ENCODE assay signal across 8 mouse cellular contexts in the genomic region with DNA sequence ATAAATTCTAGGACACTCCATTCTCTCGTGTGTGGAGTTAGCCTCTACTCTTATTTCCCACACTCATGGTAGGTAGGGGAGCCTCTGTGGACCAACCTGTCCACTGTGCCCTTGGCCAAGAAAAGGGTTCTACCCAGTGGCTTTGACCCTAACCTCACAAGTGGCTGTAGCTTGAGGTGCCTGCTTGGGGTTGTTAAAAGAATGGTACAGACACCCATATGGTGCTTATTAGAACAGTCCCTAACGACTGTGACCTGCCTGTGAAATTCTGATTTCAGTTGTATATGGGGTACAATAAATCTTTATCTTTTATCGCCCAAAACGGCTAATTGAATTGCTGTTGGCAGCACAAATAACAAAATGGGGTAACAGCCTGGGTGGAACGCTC. TPM values are rescaled to one million over a fixed set of nuclear protein-coding genes. Genes with fewer than 3 reads are reported as not detected.
DNase-seq lines count a peak whose midpoint lies in the region; ATAC-seq and TF ChIP-seq lines count a peak whose summit lies in the region.

No protein-coding gene starts in this region.

- peaks cover 51% of the 10 kb centered on the region for H3K79me2 ChIP-seq in macrophage (ENCODE audit: inconsistent target)

- no peak for ATAC-seq in heart, embryonic 13.5 days (ENCODE audit: extremely low read depth, insufficient number of reproducible peaks, low FRiP score, low TSS enrichment)
- peak; percentile 55; the same call in 1 of the 2 replicates for ATAC-seq in hindbrain, embryonic 11.5 days (ENCODE audit: low FRiP score)

- no peaks in the 10 kb centered on the region for H3K27me3 ChIP-seq in heart, embryonic 13.5 days (replicated peaks)
- no peaks in the 10 kb centered on the region for H3K27me3 ChIP-seq in hindbrain, embryonic 11.5 days (ENCODE audit: control insufficient read depth, insufficient read depth, low read length)

- TF ChIP-seq POLR2A in bone marrow, adult 2 months (IDR thresholded peaks at IDR 0.05; ENCODE audit: borderline replicate concordance, control insufficient read depth, low read depth, low read length), result no peak

- peaks cover 65% of the 10 kb centered on the region for H3K4me1 ChIP-seq in heart, embryonic 13.5 days
- H3K4me1 ChIP-seq in bone marrow, adult 2 months (ENCODE audit: control insufficient read depth, insufficient read depth, low read length), result peaks cover 10% of the 10 kb centered on the region
- peaks cover 3% of the 10 kb centered on the region; the same call in 1 of the 2 replicates for H3K4me1 ChIP-seq in hindbrain, embryonic 11.5 days (replicated peaks; ENCODE audit: control insufficient read depth, insufficient read depth, low read length)

- WGBS in heart, embryonic 13.5 days, result 41% methylated on average over 5 of the region's 5 CpGs
- 20% methylated on average over 5 of the region's 5 CpGs for WGBS in bone marrow, adult 2 months
- WGBS in hindbrain, embryonic 11.5 days, result 32% methylated on average over 5 of the region's 5 CpGs
- 32% methylated on average over 5 of the region's 5 CpGs for WGBS in macrophage (ENCODE audit: missing documents)

- DNase-seq in heart, adult 9 months (ENCODE audit: low spot score in 2 of 2), result no peak
- no peak for DNase-seq in hindbrain, embryonic 11.5 days (ENCODE audit: low spot score)
- no peak for DNase-seq in layer of hippocampus, postnatal 25 days (ENCODE audit: extremely low spot score in 1 of 2, low spot score in 1 of 2)
- no peak for DNase-seq in embryo, embryonic 10 days (ENCODE audit: low spot score)
- no peak for DNase-seq in right cerebral cortex, postnatal 36 days (ENCODE audit: low spot score in 2 of 2)

- no peak for TF ChIP-seq CTCF in bone marrow, adult 2 months (IDR thresholded peaks at IDR 0.05; ENCODE audit: control insufficient read depth, insufficient read depth, low read length)

- peaks cover 44% of the 10 kb centered on the region for H3K36me3 ChIP-seq in heart, embryonic 13.5 days
- no peaks in the 10 kb centered on the region for H3K36me3 ChIP-seq in hindbrain, embryonic 11.5 days (ENCODE audit: control insufficient read depth, insufficient read depth, low read length)
- no peaks in the 10 kb centered on the region for H3K36me3 ChIP-seq in macrophage (ENCODE audit: inconsistent target)

- H3K9me3 ChIP-seq in heart, embryonic 13.5 days, result no peaks in the 10 kb centered on the region
- no peaks in the 10 kb centered on the region for H3K9me3 ChIP-seq in hindbrain, embryonic 11.5 days (ENCODE audit: control insufficient read depth, low read length)

- H3K4me2 ChIP-seq in heart, embryonic 13.5 days, result peak overlapping the region; percentile 96
- peak overlapping the region; percentile 100 for H3K4me2 ChIP-seq in hindbrain, embryonic 11.5 days (replicated peaks; ENCODE audit: low read depth, low read length)

- H3K27ac ChIP-seq in heart, embryonic 13.5 days (replicated peaks), result peak overlapping the region; percentile 100
- peak overlapping the region; percentile 92 for H3K27ac ChIP-seq in bone marrow, adult 2 months (ENCODE audit: control insufficient read depth, insufficient read depth, low read depth, low read length, poor library complexity)
- H3K27ac ChIP-seq in hindbrain, embryonic 11.5 days (ENCODE audit: low read depth, low read length), result peak overlapping the region; percentile 74
- H3K27ac ChIP-seq in macrophage, result peak overlapping the region; percentile 96

- H3K4me3 ChIP-seq in heart, embryonic 13.5 days, result peak overlapping the region; percentile 57
- peak overlapping the region; percentile 36 for H3K4me3 ChIP-seq in bone marrow, adult 2 months (replicated peaks; ENCODE audit: control insufficient read depth, low read depth, low read length)
- peak overlapping the region; percentile 56 for H3K4me3 ChIP-seq in hindbrain, embryonic 11.5 days (ENCODE audit: low read depth, low read length)
- H3K4me3 ChIP-seq in macrophage (ENCODE audit: inconsistent target), result no peak overlapping the region; the same call in 1 of the 2 replicates

- H3K9ac ChIP-seq in heart, embryonic 13.5 days, result peak overlapping the region; percentile 95
- no peak overlapping the region; the same call in 1 of the 2 replicates for H3K9ac ChIP-seq in hindbrain, embryonic 11.5 days (ENCODE audit: low read depth, low read length)

RNA-seq across cellular contexts. Expression of gene Irf2bp2, which starts 8.9 kb away (rescaled TPM):
- polyA plus RNA-seq in heart, embryonic 13.5 days (2015; fragmentation: Nextera tagmentation; extraction: Ambion mirVana), result 6.5 and 7.5 TPM in 2 replicates
- polyA plus RNA-seq in bone marrow, adult 2 months (2011; ENCODE audit: insufficient read depth, insufficient read length, low replicate concordance, missing spikeins), result 21.3 and 35.8 TPM in 2 replicates
- polyA plus RNA-seq in hindbrain, embryonic 11.5 days (2014; fragmentation: Nextera tagmentation; extraction: Ambion mirVana), result 4.8 and 5.5 TPM in 2 replicates
- 100 to 1,000 TPM in 19 of 26 experiments, 10 to 100 TPM in 6, 1 to 10 TPM in 1; 2.6 to 175 (median 132) TPM for total RNA-seq in macrophage (2018; cell fraction: chromatin; rRNA removed)
- total RNA-seq in macrophage (2018; cell fraction: cytosol; rRNA removed), result 100 to 1,000 TPM in 12 of 26 experiments, 10 to 100 TPM in 14; 12.4 to 139 (median 98.3) TPM
- 100 to 1,000 TPM in 23 of 26 experiments, 10 to 100 TPM in 3; 17.9 to 251 (median 174) TPM for total RNA-seq in macrophage (2018; cell fraction: nucleus; rRNA removed)
- polyA plus RNA-seq in macrophage (2018), result 39.1 to 68.1 TPM (median 42.7 TPM) in 3 replicates
- total RNA-seq in layer of hippocampus, postnatal 25 days (2021), result 10 to 100 TPM; 55.4 to 59.0 TPM
